Mouse (Mus musculus) stomach, postnatal 0 days (tissue): ENCODE measurements around the gene Zfp513. TPM values are rescaled to one million over a fixed set of nuclear protein-coding genes. Genes with fewer than 3 reads are reported as not detected.

ENCODE experiments used
- ATAC-seq: fragments of 200-750 bp; cut with Nextera tagmentation; 2 replicates; pipeline ENCODE4 v1.8.0; 2017; ENCODE audit not compliant: low FRiP score, low TSS enrichment
- DNase-seq: peaks from one replicate; pipeline ENCODE4 v3.0.0-alpha.2; 2016; ENCODE audit warnings: low spot score
- H3K27ac ChIP-seq: fragments of 300-500 bp; sonication (generic); replicated peaks from 2 replicates; pipeline ENCODE4 v1.5.1; 2014; ENCODE audit warnings: mild to moderate bottlenecking, control low read depth
- H3K27me3 ChIP-seq: fragments of 300-500 bp; sonication (generic); 2 replicates; pipeline ENCODE4 v1.6.1; 2014; ENCODE audit warnings: low read length; ENCODE audit not compliant: control insufficient read depth, insufficient read depth
- H3K36me3 ChIP-seq: fragments of 300-500 bp; sonication (generic); 2 replicates; pipeline ENCODE4 v1.6.1; 2014; ENCODE audit warnings: low read length, mixed read lengths; ENCODE audit not compliant: control insufficient read depth, insufficient read depth
- H3K4me1 ChIP-seq: fragments of 300-500 bp; sonication (generic); replicated peaks from 2 replicates; pipeline ENCODE4 v1.6.1; 2014; ENCODE audit warnings: antibody characterized with exemption; ENCODE audit not compliant: control insufficient read depth, insufficient read depth
- H3K4me2 ChIP-seq: fragments of 300-500 bp; sonication (generic); replicated peaks from 2 replicates; pipeline ENCODE4 v1.6.1; 2014; ENCODE audit warnings: low read depth, mild to moderate bottlenecking, control low read depth, moderate library complexity
- H3K4me3 ChIP-seq: fragments of 300-500 bp; sonication (generic); 2 replicates; pipeline ENCODE4 v1.5.1; 2014; ENCODE audit warnings: low read depth, low read length, control low read depth
- H3K9ac ChIP-seq: fragments of 300-500 bp; sonication (generic); 2 replicates; pipeline ENCODE4 v1.6.1; 2014; ENCODE audit warnings: mild to moderate bottlenecking, low read length, control low read depth, mixed read lengths
- H3K9me3 ChIP-seq: fragments of 300-500 bp; sonication (generic); 2 replicates; pipeline ENCODE4 v1.6.1; 2016; ENCODE audit warnings: low read length; ENCODE audit not compliant: control insufficient read depth
- CTCF ChIP-seq: IDR thresholded peaks from 2 replicates; pipeline ENCODE4 v1.5.1; 2016; ENCODE audit warnings: antibody characterized with exemption, low read depth, mild to moderate bottlenecking, moderate library complexity
- EP300 ChIP-seq: optimal IDR thresholded peaks from 2 replicates; pipeline ENCODE3; 2016; ENCODE audit warnings: antibody characterized with exemption
- WGBS: fragments of 180-500 bp; shearing (Covaris S2); extraction: QIAGEN DNeasy Blood & Tissue Kit; methylation state at CpG from one replicate; pipeline ENCODE4 v1.1.7; 2014; 5-methylcytosine and 5-hydroxymethylcytosine counted together
- polyA plus RNA-seq: library from polyadenylated mRNA; unstranded; fragments of >200 nt; fragmentation: Nextera tagmentation; extraction: Ambion mirVana; gene quantifications from 2 replicates; pipeline ENCODE4 v1.2.1, GENCODE M21; 2015

Gene Zfp513
- polyA plus RNA-seq, 1 experiment from 2014 or later: 4.8 TPM

- 0 out of 2 replicates have a peak, but pooled peaks cover 3% of the 10 kb centered on the region for H3K4me1 ChIP-seq
- ATAC-seq (no peak), DNase-seq (peak; percentile 60)
- H3K9me3 ChIP-seq: no peaks in the 10 kb centered on the region
- H3K4me3 ChIP-seq: no peak overlapping the region
- H3K27me3 ChIP-seq: no peaks in the 10 kb centered on the region
- H3K4me2 ChIP-seq: no peak overlapping the region
- TF ChIP-seq EP300 (no peak), CTCF (no peak)
- H3K9ac ChIP-seq: no peak overlapping the region
- no peak overlapping the region; the same call in 1 of the 2 replicates for H3K27ac ChIP-seq
- WGBS: 82% methylated on average over 16 of the region's 16 CpGs
- H3K36me3 ChIP-seq: peaks cover 44% of the 10 kb centered on the region
Measured at GRCm38 (mm10) chr5:31194486-31195485, 7.3 kb downstream of the Zfp513 start.

- ATAC-seq (no peak), DNase-seq (no peak)
- TF ChIP-seq CTCF (no peak), EP300 (no peak)
- Histone ChIP-seq H3K36me3 (peaks cover 36% of the 10 kb centered on the region), H3K9me3 (no peaks in the 10 kb centered on the region), H3K4me2 (peak overlapping the region; percentile 76), H3K4me3 (peak overlapping the region; percentile 87), H3K27ac (peak overlapping the region; percentile 93), H3K4me1 (0 out of 2 replicates have a peak, but pooled peaks cover 3% of the 10 kb centered on the region), H3K9ac (peak overlapping the region; percentile 87), H3K27me3 (no peaks in the 10 kb centered on the region)
- 9% methylated on average over 25 of the region's 25 CpGs for WGBS
Measured at GRCm38 (mm10) chr5:31193631-31194281, 8.3 kb downstream of the Zfp513 start.

- H3K9me3 ChIP-seq: no peaks in the 10 kb centered on the region
- no peaks in the 10 kb centered on the region for H3K27me3 ChIP-seq
- peak within 1 kb of the TSS; percentile 87 for H3K4me3 ChIP-seq
- peaks cover 33% of the 10 kb centered on the region for H3K36me3 ChIP-seq
- H3K27ac ChIP-seq: peak within 1 kb of the TSS; percentile 93
- TF ChIP-seq CTCF (peak; percentile 82), EP300 (no peak)
- H3K4me1 ChIP-seq: 0 out of 2 replicates have a peak, but pooled peaks cover 3% of the 10 kb centered on the region
- H3K9ac ChIP-seq: peak within 1 kb of the TSS; percentile 87
- peak within 1 kb of the TSS; percentile 80 for H3K4me2 ChIP-seq
- WGBS: 0% methylated on average over 48 of the region's 48 CpGs
- ATAC-seq (peak; percentile 95), DNase-seq (peak; percentile 99)
Measured at GRCm38 (mm10) chr5:31192939-31193630, 9.0 kb downstream of the Zfp513 start, which contains the start of the genes Snx17 and Eif2b4. TSS of gene Snx17 (plus strand) at chr5:31193227. TSS of gene Eif2b4 (minus strand) at chr5:31193430.

GRCm38 (mm10) chr5:31192045-31192938, 9.8 kb downstream of the Zfp513 start:
- 10% methylated on average over 42 of the region's 42 CpGs for WGBS
- Histone ChIP-seq H3K9me3 (no peaks in the 10 kb centered on the region), H3K4me1 (0 out of 2 replicates have a peak, but pooled peaks cover 3% of the 10 kb centered on the region), H3K9ac (peak overlapping the region; percentile 82), H3K4me3 (peak overlapping the region; percentile 87), H3K4me2 (peak overlapping the region; percentile 80), H3K27me3 (no peaks in the 10 kb centered on the region), H3K27ac (peak overlapping the region; percentile 88), H3K36me3 (peaks cover 36% of the 10 kb centered on the region)
- ATAC-seq: peak; percentile 79
- TF ChIP-seq CTCF (no peak), EP300 (no peak)
- peak; percentile 93 for DNase-seq
